Mouse (Mus musculus): ENCODE data around the gene Aox2.

GRCm38 (mm10) chr1:58313173-58313572 is 35.0 kb downstream of the Aox2 start:
- TF ChIP-seq USF1 (IDR thresholded peaks at IDR 0.05; ENCODE audit: low read depth, low read length) = no peak
- TF ChIP-seq POLR2A (IDR thresholded peaks at IDR 0.05; ENCODE audit: low read depth, low read length) = no peak
- no peak for TF ChIP-seq CTCF (conservative IDR thresholded peaks at IDR 0.05 in 1 of 2, IDR thresholded peaks at IDR 0.05 in 1 of 2; ENCODE audit: low read depth in 2 of 2, low read length in 2 of 2)
- no peak for TF ChIP-seq ETS1 (conservative IDR thresholded peaks at IDR 0.05; ENCODE audit: low read depth, low read length)
- no peak for TF ChIP-seq MAFK (IDR thresholded peaks at IDR 0.05; ENCODE audit: insufficient replicate concordance, low read length)
- TF ChIP-seq HCFC1 (IDR thresholded peaks at IDR 0.05; ENCODE audit: low read depth, low read length) = no peak
- no peak for TF ChIP-seq ZKSCAN1 (IDR thresholded peaks at IDR 0.05; ENCODE audit: borderline replicate concordance, low read depth, low read length)
- no peak for TF ChIP-seq EP300 (IDR thresholded peaks at IDR 0.05; ENCODE audit: low read length)
- no peak for TF ChIP-seq MAZ (IDR thresholded peaks at IDR 0.05; ENCODE audit: low read depth, low read length)
